Mouse (Mus musculus): ENCODE results near the gene Bag6. TPM values are rescaled to one million over a fixed set of nuclear protein-coding genes. Genes with fewer than 3 reads are reported as not detected.

Bag6 gene
- polyA plus RNA-seq, 1 experiment from 2014 or later = 74.7 TPM

- Histone ChIP-seq H3K4me1 (peaks cover 8% of the 10 kb centered on the region; the same call in 1 of the 2 replicates), H3K9me3 (replicated peaks) (no peaks in the 10 kb centered on the region), H3K27ac (no peak overlapping the region), H3K4me3 (no peak overlapping the region), H3K36me3 (peaks cover 81% of the 10 kb centered on the region), H3K27me3 (ENCODE audit: low read depth, poor library complexity, severe bottlenecking) (no peaks in the 10 kb centered on the region)
- DNase-seq (ENCODE audit: low spot score) = no peak
- 91% methylated on average over 11 of the region's 11 CpGs for WGBS
Observed at GRCm38 (mm10) chr17:35101161-35101560, 33.8 kb upstream of the Bag6 start.

- Histone ChIP-seq H3K4me3 (no peak overlapping the region), H3K27me3 (ENCODE audit: low read depth, poor library complexity, severe bottlenecking) (no peaks in the 10 kb centered on the region), H3K4me1 (peaks cover 8% of the 10 kb centered on the region; the same call in 1 of the 2 replicates), H3K27ac (no peak overlapping the region), H3K9me3 (replicated peaks) (no peaks in the 10 kb centered on the region), H3K36me3 (peaks cover 70% of the 10 kb centered on the region)
- 79% methylated on average over 8 of the region's 8 CpGs for WGBS
- DNase-seq (ENCODE audit: low spot score) = no peak
Observed at GRCm38 (mm10) chr17:35102299-35102698, 32.7 kb upstream of the Bag6 start.

- Histone ChIP-seq H3K27me3 (ENCODE audit: low read depth, poor library complexity, severe bottlenecking) (no peaks in the 10 kb centered on the region), H3K4me3 (no peak overlapping the region), H3K9me3 (replicated peaks) (no peaks in the 10 kb centered on the region), H3K27ac (no peak overlapping the region), H3K4me1 (peaks cover 8% of the 10 kb centered on the region; the same call in 1 of the 2 replicates), H3K36me3 (peaks cover 61% of the 10 kb centered on the region)
- WGBS = 72% methylated on average over 6 of the region's 6 CpGs
- no peak for DNase-seq (ENCODE audit: low spot score)
Observed at GRCm38 (mm10) chr17:35103221-35103690, 31.7 kb upstream of the Bag6 start.

GRCm38 (mm10) chr17:35104079-35104478, 30.9 kb upstream of the Bag6 start:
- Histone ChIP-seq H3K9me3 (replicated peaks) (no peaks in the 10 kb centered on the region), H3K36me3 (peaks cover 53% of the 10 kb centered on the region), H3K4me3 (no peak overlapping the region), H3K27ac (no peak overlapping the region), H3K4me1 (peaks cover 8% of the 10 kb centered on the region; the same call in 1 of the 2 replicates), H3K27me3 (ENCODE audit: low read depth, poor library complexity, severe bottlenecking) (no peaks in the 10 kb centered on the region)
- DNase-seq (ENCODE audit: low spot score) = no peak
- WGBS = 92% methylated on average over 7 of the region's 7 CpGs

- no peak overlapping the region for H3K27ac ChIP-seq
- no peak overlapping the region for H3K4me3 ChIP-seq
- H3K27me3 ChIP-seq (ENCODE audit: low read depth, poor library complexity, severe bottlenecking) = no peaks in the 10 kb centered on the region
- H3K4me1 ChIP-seq = peaks cover 8% of the 10 kb centered on the region; the same call in 1 of the 2 replicates
- peaks cover 47% of the 10 kb centered on the region for H3K36me3 ChIP-seq
- 83% methylated on average over 6 of the region's 6 CpGs for WGBS
- H3K9me3 ChIP-seq (replicated peaks) = no peaks in the 10 kb centered on the region
- no peak for DNase-seq (ENCODE audit: low spot score)
Observed at GRCm38 (mm10) chr17:35104754-35105153, 30.2 kb upstream of the Bag6 start.

- Histone ChIP-seq H3K4me3 (peak overlapping the region; percentile 13; the same call in 1 of the 2 replicates), H3K36me3 (peaks cover 35% of the 10 kb centered on the region), H3K27ac (no peak overlapping the region), H3K4me1 (peaks cover 8% of the 10 kb centered on the region; the same call in 1 of the 2 replicates), H3K9me3 (replicated peaks) (no peaks in the 10 kb centered on the region), H3K27me3 (ENCODE audit: low read depth, poor library complexity, severe bottlenecking) (no peaks in the 10 kb centered on the region)
- DNase-seq (ENCODE audit: low spot score) = peak; percentile 40
- WGBS = 35% methylated on average over 13 of the region's 13 CpGs
Observed at GRCm38 (mm10) chr17:35105740-35106389, 29.1 kb upstream of the Bag6 start.

- Histone ChIP-seq H3K27me3 (ENCODE audit: low read depth, poor library complexity, severe bottlenecking) (no peaks in the 10 kb centered on the region), H3K4me1 (peaks cover 8% of the 10 kb centered on the region; the same call in 1 of the 2 replicates), H3K27ac (no peak overlapping the region), H3K9me3 (replicated peaks) (no peaks in the 10 kb centered on the region), H3K4me3 (no peak overlapping the region), H3K36me3 (peaks cover 29% of the 10 kb centered on the region)
- no peak for DNase-seq (ENCODE audit: low spot score)
- 80% methylated on average over 3 of the region's 3 CpGs for WGBS
Observed at GRCm38 (mm10) chr17:35106522-35106921, 28.5 kb upstream of the Bag6 start.

- no peak within 1 kb of the TSS for H3K4me3 ChIP-seq
- WGBS = 87% methylated on average over 6 of the region's 6 CpGs
- no peak for DNase-seq (ENCODE audit: low spot score)
- H3K9me3 ChIP-seq (replicated peaks) = no peaks in the 10 kb centered on the region
- peaks cover 8% of the 10 kb centered on the region; the same call in 1 of the 2 replicates for H3K4me1 ChIP-seq
- peaks cover 13% of the 10 kb centered on the region for H3K36me3 ChIP-seq
- no peaks in the 10 kb centered on the region for H3K27me3 ChIP-seq (ENCODE audit: low read depth, poor library complexity, severe bottlenecking)
- no peak within 1 kb of the TSS for H3K27ac ChIP-seq
Observed at GRCm38 (mm10) chr17:35108097-35108496, 26.9 kb upstream of the Bag6 start, which contains the start of gene Ly6g5c. TSS of gene Ly6g5c (plus strand) at chr17:35108279.

- Histone ChIP-seq H3K9me3 (replicated peaks) (no peaks in the 10 kb centered on the region), H3K4me3 (no peak overlapping the region), H3K36me3 (peaks cover 31% of the 10 kb centered on the region), H3K4me1 (no peaks in the 10 kb centered on the region), H3K27ac (no peak overlapping the region), H3K27me3 (ENCODE audit: low read depth, poor library complexity, severe bottlenecking) (no peaks in the 10 kb centered on the region)
- 89% methylated on average over 9 of the region's 9 CpGs for WGBS
- no peak for DNase-seq (ENCODE audit: low spot score)
Observed at GRCm38 (mm10) chr17:35111774-35112173, 23.2 kb upstream of the Bag6 start.

GRCm38 (mm10) chr17:35115046-35116019, 19.6 kb upstream of the Bag6 start, which contains the start of gene Ly6g5b:
TSS of gene Ly6g5b (minus strand) at chr17:35115428.
- H3K36me3 ChIP-seq = peaks cover 59% of the 10 kb centered on the region
- no peak for DNase-seq (ENCODE audit: low spot score)
- H3K4me3 ChIP-seq = no peak within 1 kb of the TSS

GRCm38 (mm10) chr17:35120745-35121142, 14.2 kb upstream of the Bag6 start:
- Histone ChIP-seq H3K27ac (peak overlapping the region; percentile 90), H3K36me3 (peaks cover 60% of the 10 kb centered on the region), H3K27me3 (ENCODE audit: low read depth, poor library complexity, severe bottlenecking) (no peaks in the 10 kb centered on the region), H3K4me1 (peaks cover 29% of the 10 kb centered on the region), H3K9me3 (replicated peaks) (no peaks in the 10 kb centered on the region), H3K4me3 (peak overlapping the region; percentile 89)
- peak; percentile 46 for DNase-seq (ENCODE audit: low spot score)
- WGBS = under 1% methylated on average over 33 of the region's 33 CpGs

More at GRCm38 (mm10) chr17:35115046-35116019, 19.6 kb upstream of the Bag6 start, which contains the start of gene Ly6g5b:
- 86% methylated on average over 8 of the region's 8 CpGs for WGBS
- Histone ChIP-seq H3K4me1 (peaks cover 9% of the 10 kb centered on the region), H3K27me3 (ENCODE audit: low read depth, poor library complexity, severe bottlenecking) (no peaks in the 10 kb centered on the region), H3K9me3 (replicated peaks) (no peaks in the 10 kb centered on the region), H3K27ac (no peak within 1 kb of the TSS)

GRCm38 (mm10) chr17:35121143-35121799, 13.7 kb upstream of the Bag6 start, which contains the start of gene Gpank1:
TSS of gene Gpank1 (plus strand) at chr17:35121455.
- DNase-seq (ENCODE audit: low spot score) = peak; percentile 98
- peaks cover 32% of the 10 kb centered on the region for H3K4me1 ChIP-seq
- peak within 1 kb of the TSS; percentile 89 for H3K4me3 ChIP-seq
- H3K9me3 ChIP-seq (replicated peaks) = no peaks in the 10 kb centered on the region
- WGBS = under 1% methylated on average over 50 of the region's 50 CpGs
- H3K36me3 ChIP-seq = peaks cover 55% of the 10 kb centered on the region
- peak within 1 kb of the TSS; percentile 90 for H3K27ac ChIP-seq
- H3K27me3 ChIP-seq (ENCODE audit: low read depth, poor library complexity, severe bottlenecking) = no peaks in the 10 kb centered on the region
